Mouse (Mus musculus): ENCODE measurements around the gene Gspt1. TPM values are rescaled to one million over a fixed set of nuclear protein-coding genes. Genes with fewer than 3 reads are reported as not detected.
A peak's percentile ranks its signal among the peaks of the same experiment; 100 is the strongest.

Gene Gspt1
- polyA plus RNA-seq, 1 experiment from 2014 or later = 49.5 TPM

- Histone ChIP-seq H3K4me3 (no peak overlapping the region), H3K4me2 (no peak overlapping the region), H3K27ac (replicated peaks) (no peak overlapping the region), H3K36me3 (peaks cover 60% of the 10 kb centered on the region), H3K27me3 (no peaks in the 10 kb centered on the region), H3K9me3 (no peaks in the 10 kb centered on the region), H3K9ac (no peak overlapping the region), H3K4me1 (replicated peaks) (peaks cover 32% of the 10 kb centered on the region)
- no peak for ATAC-seq (ENCODE audit: low FRiP score, low read depth)
- WGBS = 92% methylated on average over 3 of the region's 3 CpGs
Measured at GRCm38 (mm10) chr16:11200247-11200646, 53.9 kb downstream of the Gspt1 start.

GRCm38 (mm10) chr16:11198467-11198866 lies 55.7 kb downstream of the Gspt1 start:
- Histone ChIP-seq H3K27ac (replicated peaks) (no peak overlapping the region), H3K9ac (no peak overlapping the region), H3K4me3 (no peak overlapping the region), H3K4me1 (replicated peaks) (peaks cover 15% of the 10 kb centered on the region), H3K9me3 (no peaks in the 10 kb centered on the region), H3K27me3 (no peaks in the 10 kb centered on the region), H3K36me3 (peaks cover 78% of the 10 kb centered on the region), H3K4me2 (no peak overlapping the region)
- 77% methylated on average over 2 of the region's 2 CpGs for WGBS
- no peak for ATAC-seq (ENCODE audit: low FRiP score, low read depth)

GRCm38 (mm10) chr16:11197052-11197451 lies 57.1 kb downstream of the Gspt1 start:
- H3K9me3 ChIP-seq = no peaks in the 10 kb centered on the region
- H3K4me3 ChIP-seq = no peak overlapping the region
- 90% methylated on average over 4 of the region's 4 CpGs for WGBS
- no peak overlapping the region for H3K4me2 ChIP-seq
- no peak for ATAC-seq (ENCODE audit: low FRiP score, low read depth)
- H3K27me3 ChIP-seq = no peaks in the 10 kb centered on the region
- H3K9ac ChIP-seq = no peak overlapping the region
- H3K27ac ChIP-seq (replicated peaks) = no peak overlapping the region
- H3K4me1 ChIP-seq (replicated peaks) = peaks cover 10% of the 10 kb centered on the region
- H3K36me3 ChIP-seq = peaks cover 91% of the 10 kb centered on the region

- H3K27me3 ChIP-seq = no peaks in the 10 kb centered on the region
- no peak overlapping the region for H3K27ac ChIP-seq (replicated peaks)
- no peak for ATAC-seq (ENCODE audit: low FRiP score, low read depth)
- WGBS = 96% methylated on average over 2 of the region's 2 CpGs
- no peak overlapping the region for H3K9ac ChIP-seq
- no peak overlapping the region for H3K4me3 ChIP-seq
- H3K36me3 ChIP-seq = peaks cover 61% of the 10 kb centered on the region
- no peaks in the 10 kb centered on the region for H3K4me1 ChIP-seq (replicated peaks)
- no peaks in the 10 kb centered on the region for H3K9me3 ChIP-seq
- no peak overlapping the region for H3K4me2 ChIP-seq
Measured at GRCm38 (mm10) chr16:11193231-11193630, 60.9 kb downstream of the Gspt1 start.

GRCm38 (mm10) chr16:11190150-11190549 lies 64.0 kb downstream of the Gspt1 start:
- WGBS = 86% methylated on average over 7 of the region's 7 CpGs
- no peaks in the 10 kb centered on the region for H3K4me1 ChIP-seq (replicated peaks)
- H3K27ac ChIP-seq (replicated peaks) = no peak overlapping the region
- no peak for ATAC-seq (ENCODE audit: low FRiP score, low read depth)
- H3K9ac ChIP-seq = no peak overlapping the region
- peaks cover 30% of the 10 kb centered on the region for H3K36me3 ChIP-seq
- H3K4me3 ChIP-seq = no peak overlapping the region
- no peaks in the 10 kb centered on the region for H3K27me3 ChIP-seq
- H3K9me3 ChIP-seq = no peaks in the 10 kb centered on the region
- no peak overlapping the region for H3K4me2 ChIP-seq

- H3K27me3 ChIP-seq = no peaks in the 10 kb centered on the region
- WGBS = 77% methylated on average over 2 of the region's 2 CpGs
Measured at GRCm38 (mm10) chr16:11177404-11177803, 76.7 kb downstream of the Gspt1 start.

GRCm38 (mm10) chr16:11176884-11177244 lies 77.3 kb downstream of the Gspt1 start:
- Histone ChIP-seq H3K4me2 (peak overlapping the region; percentile 80), H3K9ac (peak overlapping the region; percentile 66), H3K36me3 (no peaks in the 10 kb centered on the region), H3K9me3 (no peaks in the 10 kb centered on the region), H3K4me1 (replicated peaks) (peaks cover 30% of the 10 kb centered on the region), H3K27me3 (no peaks in the 10 kb centered on the region), H3K27ac (replicated peaks) (peak overlapping the region; percentile 89), H3K4me3 (peak overlapping the region; percentile 55)
- ATAC-seq (ENCODE audit: low FRiP score, low read depth) = no peak
- WGBS = 3% methylated on average over 4 of the region's 4 CpGs

More at GRCm38 (mm10) chr16:11177404-11177803, 76.7 kb downstream of the Gspt1 start:
- no peak for ATAC-seq (ENCODE audit: low FRiP score, low read depth)
- no peak overlapping the region for H3K4me3 ChIP-seq
- peaks cover 30% of the 10 kb centered on the region for H3K4me1 ChIP-seq (replicated peaks)
- H3K4me2 ChIP-seq = no peak overlapping the region
- H3K36me3 ChIP-seq = no peaks in the 10 kb centered on the region
- H3K27ac ChIP-seq (replicated peaks) = no peak overlapping the region
- no peaks in the 10 kb centered on the region for H3K9me3 ChIP-seq
- H3K9ac ChIP-seq = no peak overlapping the region

GRCm38 (mm10) chr16:11176208-11176883 lies 77.8 kb downstream of the Gspt1 start, which contains the start of gene Zc3h7a:
Gene Zc3h7a, minus strand, starts transcription at chr16:11176393.
- under 1% methylated on average over 48 of the region's 57 CpGs for WGBS
- ATAC-seq (ENCODE audit: low FRiP score, low read depth) = peak; percentile 94
- Histone ChIP-seq H3K9ac (peak within 1 kb of the TSS; percentile 66), H3K4me3 (peak within 1 kb of the TSS; percentile 55), H3K4me2 (peak within 1 kb of the TSS; percentile 80), H3K36me3 (no peaks in the 10 kb centered on the region), H3K27me3 (no peaks in the 10 kb centered on the region), H3K9me3 (no peaks in the 10 kb centered on the region), H3K4me1 (replicated peaks) (peaks cover 30% of the 10 kb centered on the region), H3K27ac (replicated peaks) (peak within 1 kb of the TSS; percentile 89)

GRCm38 (mm10) chr16:11175489-11176207 lies 78.5 kb downstream of the Gspt1 start:
- under 1% methylated on average over 69 of the region's 72 CpGs for WGBS
- H3K9ac ChIP-seq = peak overlapping the region; percentile 66
- no peak; the same call in none of the 2 replicates for ATAC-seq (ENCODE audit: low FRiP score, low read depth)

GRCm38 (mm10) chr16:11175100-11175488 lies 79.0 kb downstream of the Gspt1 start:
- no peaks in the 10 kb centered on the region for H3K36me3 ChIP-seq
- H3K9ac ChIP-seq = peak overlapping the region; percentile 66
- H3K4me1 ChIP-seq (replicated peaks) = peaks cover 30% of the 10 kb centered on the region
- ATAC-seq (ENCODE audit: low FRiP score, low read depth) = no peak
- no peaks in the 10 kb centered on the region for H3K27me3 ChIP-seq
- peak overlapping the region; percentile 55 for H3K4me3 ChIP-seq
- peak overlapping the region; percentile 89 for H3K27ac ChIP-seq (replicated peaks)
- H3K4me2 ChIP-seq = peak overlapping the region; percentile 80
- no peaks in the 10 kb centered on the region for H3K9me3 ChIP-seq
- WGBS = 10% methylated on average over 9 of the region's 9 CpGs

More at GRCm38 (mm10) chr16:11175489-11176207, 78.5 kb downstream of the Gspt1 start:
- Histone ChIP-seq H3K4me3 (peak overlapping the region; percentile 55), H3K36me3 (no peaks in the 10 kb centered on the region), H3K27me3 (no peaks in the 10 kb centered on the region), H3K27ac (replicated peaks) (peak overlapping the region; percentile 89), H3K4me2 (peak overlapping the region; percentile 80), H3K4me1 (replicated peaks) (peaks cover 30% of the 10 kb centered on the region), H3K9me3 (no peaks in the 10 kb centered on the region)

GRCm38 (mm10) chr16:11174671-11175081 lies 79.4 kb downstream of the Gspt1 start:
- Histone ChIP-seq H3K4me2 (peak overlapping the region; percentile 80), H3K27ac (replicated peaks) (peak overlapping the region; percentile 89; the same call in 1 of the 2 replicates), H3K4me3 (peak overlapping the region; percentile 55), H3K9ac (peak overlapping the region; percentile 66; the same call in 1 of the 2 replicates), H3K36me3 (no peaks in the 10 kb centered on the region), H3K9me3 (no peaks in the 10 kb centered on the region), H3K27me3 (no peaks in the 10 kb centered on the region), H3K4me1 (replicated peaks) (peaks cover 30% of the 10 kb centered on the region)
- no peak for ATAC-seq (ENCODE audit: low FRiP score, low read depth)
- WGBS = 9% methylated on average over 10 of the region's 10 CpGs

- no peak for ATAC-seq (ENCODE audit: low FRiP score, low read depth)
- no peaks in the 10 kb centered on the region for H3K36me3 ChIP-seq
- WGBS = 89% methylated on average over 6 of the region's 6 CpGs
- no peak overlapping the region for H3K9ac ChIP-seq
- H3K4me3 ChIP-seq = no peak overlapping the region
- no peaks in the 10 kb centered on the region for H3K9me3 ChIP-seq
- H3K27ac ChIP-seq (replicated peaks) = no peak overlapping the region
- H3K27me3 ChIP-seq = no peaks in the 10 kb centered on the region
- H3K4me1 ChIP-seq (replicated peaks) = peaks cover 24% of the 10 kb centered on the region
- no peak overlapping the region for H3K4me2 ChIP-seq
Measured at GRCm38 (mm10) chr16:11171679-11172078, 82.4 kb downstream of the Gspt1 start.

Measured in hindbrain, embryonic 15.5 days (tissue).